Mouse (Mus musculus) erythroblast, embryonic 14.5 days (primary cell): ENCODE measurements at regions not wholly inside any gene's neighbourhood (a gene's known extent, or its start where the extent isn't known, plus 50 kb on each side); places are given as distances from the start of the nearest gene placed in this dataset.

Source experiments
- GATA1 ChIP-seq: IDR thresholded peaks from 2 replicates; pipeline ENCODE4 v1.6.1; 2012; ENCODE audit warnings: low read length, inconsistent platforms, mixed read lengths
- TAL1 ChIP-seq: IDR thresholded peaks from 3 replicates; pipeline ENCODE4 v1.6.1; 2012; ENCODE audit warnings: low read length, inconsistent platforms, mixed read lengths

DNA sequence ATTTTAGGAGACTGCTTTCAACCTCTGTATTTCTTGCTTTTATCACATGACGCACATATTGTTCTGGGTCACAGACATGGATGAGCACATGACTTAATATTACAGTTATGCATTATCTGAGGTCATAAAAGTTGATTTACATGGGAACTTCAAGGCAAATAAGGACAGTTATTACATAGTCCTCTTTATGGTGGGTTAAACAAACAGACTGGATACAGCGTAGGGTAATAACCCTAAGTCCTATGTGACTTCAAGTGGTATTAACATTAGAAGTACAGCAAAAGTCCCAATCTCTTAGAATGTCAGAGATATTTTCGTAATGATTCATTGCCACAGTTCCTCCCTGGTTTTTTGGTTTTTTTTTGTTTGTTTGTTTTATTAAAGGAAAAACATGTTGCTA is 94.6 kb upstream of the Frem1 start:
- TF ChIP-seq TAL1 (no peak), GATA1 (no peak)
